Mouse (Mus musculus): ENCODE results near the gene Rapgef2. TPM values are rescaled to one million over a fixed set of nuclear protein-coding genes. Genes with fewer than 3 reads are reported as not detected.

The Rapgef2 gene
- total RNA-seq, 2 experiments from 2014 or later, result 0.38 to 2.1 TPM

GRCm38 (mm10) chr3:79285097-79285675, 1.1 kb downstream of the Rapgef2 start:
- no peak for ATAC-seq (replicated peaks; ENCODE audit: low FRiP score, poor library complexity, severe bottlenecking)

DNA sequence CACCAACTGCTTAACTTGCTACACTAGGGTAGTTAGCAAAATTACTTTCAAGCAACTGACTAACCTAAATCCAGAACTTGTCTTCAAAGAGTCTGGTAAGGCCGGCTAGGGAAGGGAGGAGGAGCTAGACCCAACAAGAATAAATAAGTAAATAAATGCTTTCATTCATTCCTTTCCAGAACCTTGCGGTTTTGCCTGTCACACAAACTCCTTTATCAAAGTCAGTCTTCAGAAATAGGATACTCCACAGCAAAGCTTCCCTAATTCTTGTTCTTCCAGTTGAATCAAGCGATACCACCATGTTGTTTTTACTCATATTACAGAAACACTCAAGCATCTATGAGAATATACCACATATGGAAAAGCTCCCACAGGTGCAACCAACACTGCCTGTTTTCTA, 2.3 kb downstream of the Rapgef2 start:
- no peak for ATAC-seq (replicated peaks; ENCODE audit: low FRiP score, poor library complexity, severe bottlenecking)

GRCm38 (mm10) chr3:79283031-79283430, 3.3 kb downstream of the Rapgef2 start:
- no peak for ATAC-seq (replicated peaks; ENCODE audit: low FRiP score, poor library complexity, severe bottlenecking)

DNA sequence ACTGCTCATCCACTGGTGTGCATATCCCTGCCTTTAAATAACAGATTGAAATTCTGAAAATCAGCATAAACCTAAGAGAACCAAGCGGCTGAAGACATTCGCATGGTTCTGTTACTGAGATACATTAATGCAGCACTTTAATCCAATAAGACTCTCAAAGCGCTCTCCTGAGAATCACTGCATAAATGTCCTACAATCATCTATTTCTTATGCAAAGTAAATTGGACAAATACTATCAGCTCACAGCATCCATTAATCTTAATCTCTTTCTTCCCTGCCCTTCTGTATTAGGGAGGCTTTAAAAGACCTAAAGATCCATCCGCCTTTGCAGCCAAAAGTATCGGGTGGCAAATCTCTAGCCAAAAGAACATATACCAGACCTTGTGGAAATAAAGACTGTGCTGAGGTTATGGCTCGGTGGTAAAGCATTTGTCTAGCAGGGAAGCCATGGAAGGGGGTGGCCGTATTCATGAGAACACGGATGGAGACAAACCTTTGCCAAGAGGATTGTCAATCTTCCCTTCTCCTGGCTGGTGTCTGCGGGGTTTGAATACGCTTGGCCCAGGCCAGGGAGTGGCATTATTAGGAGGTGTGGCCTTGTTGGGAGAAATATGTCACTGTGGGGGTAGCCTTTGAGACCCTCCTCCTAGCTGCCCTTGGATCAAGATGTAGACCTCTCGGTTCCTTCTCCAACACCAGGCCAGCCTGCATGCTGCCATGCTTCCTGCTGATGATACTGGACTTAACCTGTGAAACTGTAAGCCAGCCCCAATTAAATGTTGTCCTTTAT, 10.3 kb downstream of the Rapgef2 start:
- no peak for ATAC-seq (replicated peaks; ENCODE audit: low FRiP score, poor library complexity, severe bottlenecking)

DNA sequence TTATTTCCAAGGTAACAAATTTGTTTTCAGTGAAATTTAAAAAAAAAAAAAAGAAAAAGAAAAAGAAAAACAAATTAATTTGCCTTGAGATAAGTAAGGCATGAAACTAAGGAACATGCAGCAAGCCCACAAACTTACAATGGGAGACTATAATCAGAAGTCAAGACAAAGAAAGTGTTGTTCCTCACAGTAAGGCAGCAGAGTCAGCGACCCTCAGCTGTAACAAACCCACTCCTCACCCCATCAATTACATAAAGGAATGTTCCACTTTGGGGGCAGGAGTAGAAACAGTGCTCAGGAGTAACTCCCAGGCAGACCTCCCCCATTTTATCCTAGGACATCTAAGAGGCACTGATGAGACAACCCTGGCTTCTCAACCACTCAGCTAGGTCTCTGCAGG, 13.0 kb downstream of the Rapgef2 start:
- ATAC-seq (replicated peaks; ENCODE audit: low FRiP score, poor library complexity, severe bottlenecking), result no peak

DNA sequence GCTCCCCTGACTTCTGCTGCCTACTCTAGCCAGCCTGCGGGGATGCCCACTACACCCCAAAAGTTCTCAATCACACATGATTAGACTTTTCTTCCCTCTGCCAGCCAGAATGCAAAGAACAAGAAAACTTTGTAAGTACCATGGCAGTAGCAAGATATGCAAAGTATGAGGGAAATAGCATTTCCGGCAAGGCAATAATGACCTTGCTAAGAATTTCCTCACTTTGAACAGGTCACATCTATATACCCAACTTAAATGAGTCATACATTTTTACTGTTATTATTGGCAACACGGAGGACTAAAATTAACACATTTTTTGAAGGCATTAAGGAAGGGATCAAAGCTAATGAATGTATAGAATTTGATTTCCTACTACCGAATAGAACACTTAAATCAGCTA, 13.4 kb downstream of the Rapgef2 start:
- ATAC-seq (replicated peaks; ENCODE audit: low FRiP score, poor library complexity, severe bottlenecking), result no peak

- ATAC-seq (replicated peaks; ENCODE audit: low FRiP score, poor library complexity, severe bottlenecking), result no peak
Observed at GRCm38 (mm10) chr3:79270980-79271555, 15.2 kb downstream of the Rapgef2 start.

- ATAC-seq (replicated peaks; ENCODE audit: low FRiP score, poor library complexity, severe bottlenecking), result no peak
Observed at GRCm38 (mm10) chr3:79269872-79270271, 16.4 kb downstream of the Rapgef2 start.

DNA sequence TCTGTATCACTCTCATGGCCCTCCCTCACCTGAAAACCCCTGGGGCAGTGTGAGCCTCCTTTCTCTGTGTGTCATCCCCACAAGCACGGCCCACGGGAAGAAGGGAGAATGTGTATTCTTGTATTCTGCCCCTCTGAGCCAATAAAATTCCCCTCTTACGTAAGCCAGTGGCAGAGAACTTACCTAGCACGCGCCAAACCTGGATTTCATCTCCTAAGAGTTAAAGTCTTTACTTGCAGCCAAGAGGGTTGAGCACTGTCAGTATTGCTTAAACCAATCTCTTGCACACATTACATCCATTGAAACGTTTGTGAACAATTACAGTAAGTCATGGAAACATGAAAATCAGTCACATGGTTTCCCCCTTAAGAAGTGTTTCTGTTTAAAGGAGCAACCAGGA, 19.3 kb downstream of the Rapgef2 start:
- no peak for ATAC-seq (replicated peaks; ENCODE audit: low FRiP score, poor library complexity, severe bottlenecking)

- no peak for ATAC-seq (replicated peaks; ENCODE audit: low FRiP score, poor library complexity, severe bottlenecking)
Observed at GRCm38 (mm10) chr3:79261816-79262316, 24.5 kb downstream of the Rapgef2 start.

DNA sequence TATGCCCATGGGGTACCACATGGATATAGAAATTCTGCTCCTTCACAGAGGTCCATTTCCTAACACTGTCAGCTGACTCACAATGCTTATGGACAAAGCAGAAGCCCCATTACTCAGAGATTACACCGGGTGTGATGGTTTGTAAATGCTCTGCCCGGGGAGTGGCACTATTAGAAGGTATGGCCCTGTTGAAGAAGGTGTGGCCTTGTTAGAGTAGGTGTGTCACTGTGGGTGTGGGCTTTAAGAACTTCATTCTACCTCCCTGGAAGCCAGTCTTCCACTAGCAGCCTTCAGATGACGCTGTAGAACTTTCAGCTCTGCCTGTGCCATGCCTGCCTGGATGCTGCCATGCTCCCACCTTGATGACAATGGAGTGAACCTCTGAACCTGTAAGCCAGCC, 32.3 kb downstream of the Rapgef2 start:
- ATAC-seq (replicated peaks; ENCODE audit: low FRiP score, poor library complexity, severe bottlenecking), result no peak

DNA sequence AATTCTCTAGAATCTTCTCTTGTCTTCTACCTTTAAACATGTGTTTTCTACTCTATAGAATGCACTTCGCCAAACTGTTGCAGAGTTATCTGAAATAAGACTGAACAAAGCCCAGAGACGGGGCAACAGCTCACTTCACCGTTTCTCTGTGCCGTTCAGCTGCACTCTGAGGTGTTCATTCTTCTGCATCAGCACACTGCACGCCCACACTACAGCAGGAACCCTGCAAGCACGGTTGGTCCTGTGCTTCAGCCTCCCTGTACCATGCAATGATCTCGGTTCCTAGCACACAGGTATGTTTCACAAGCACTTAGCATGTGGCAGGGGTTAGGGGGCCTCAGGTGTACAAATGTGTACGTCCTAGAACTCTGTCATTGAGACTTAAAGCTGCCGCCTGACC, 32.9 kb downstream of the Rapgef2 start:
- ATAC-seq (replicated peaks; ENCODE audit: low FRiP score, poor library complexity, severe bottlenecking), result no peak

GRCm38 (mm10) chr3:79252921-79253394, 33.4 kb downstream of the Rapgef2 start:
- no peak for ATAC-seq (replicated peaks; ENCODE audit: low FRiP score, poor library complexity, severe bottlenecking)

DNA sequence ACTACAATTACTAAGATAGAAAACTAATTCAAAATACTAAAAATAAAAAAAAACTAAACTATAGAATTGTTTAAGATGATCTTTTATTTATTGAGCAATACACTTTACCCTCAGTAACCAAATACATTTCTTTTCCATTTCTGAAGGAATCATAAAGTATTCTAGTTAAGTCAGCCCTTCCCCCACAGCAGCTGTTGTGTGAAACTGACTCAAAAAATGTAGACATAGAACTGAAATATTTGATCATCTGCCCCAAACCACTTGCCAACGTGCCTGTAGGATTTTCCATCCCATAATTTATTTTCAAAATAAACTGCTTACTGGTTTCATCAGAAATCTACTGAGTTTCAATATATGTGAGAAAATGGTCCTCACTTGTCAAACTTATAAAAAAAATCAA, 36.4 kb downstream of the Rapgef2 start:
- no peak for ATAC-seq (replicated peaks; ENCODE audit: low FRiP score, poor library complexity, severe bottlenecking)

GRCm38 (mm10) chr3:79248659-79249235, 37.6 kb downstream of the Rapgef2 start:
- no peak for ATAC-seq (replicated peaks; ENCODE audit: low FRiP score, poor library complexity, severe bottlenecking)

- no peak for ATAC-seq (replicated peaks; ENCODE audit: low FRiP score, poor library complexity, severe bottlenecking)
Observed at GRCm38 (mm10) chr3:79248208-79248607, 38.1 kb downstream of the Rapgef2 start.

DNA sequence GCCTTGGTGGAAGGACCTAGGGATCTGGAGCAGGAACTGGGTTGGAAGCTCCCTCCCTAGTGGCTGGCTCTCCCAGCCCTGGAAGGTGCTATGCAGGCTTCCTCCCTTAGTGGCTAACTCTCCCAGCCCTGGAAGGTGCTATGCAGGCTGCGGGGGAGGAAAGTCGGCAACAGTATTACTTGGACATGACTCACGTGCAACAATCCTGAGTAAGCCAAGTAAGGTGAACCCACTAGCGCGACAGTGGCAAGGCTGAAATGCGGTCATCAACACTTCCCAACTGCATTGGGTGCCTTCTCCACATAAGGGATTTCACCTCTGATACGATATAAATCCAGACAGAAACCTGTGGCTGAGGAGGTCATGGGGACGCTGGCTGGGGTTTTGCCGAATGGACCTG, 42.0 kb downstream of the Rapgef2 start:
- no peak for ATAC-seq (replicated peaks; ENCODE audit: low FRiP score, poor library complexity, severe bottlenecking)

- ATAC-seq (replicated peaks; ENCODE audit: low FRiP score, poor library complexity, severe bottlenecking), result no peak
Observed at GRCm38 (mm10) chr3:79242922-79243705, 43.2 kb downstream of the Rapgef2 start.

- no peak for ATAC-seq (replicated peaks; ENCODE audit: low FRiP score, poor library complexity, severe bottlenecking)
Observed at GRCm38 (mm10) chr3:79242298-79242697, 44.0 kb downstream of the Rapgef2 start.

GRCm38 (mm10) chr3:79239066-79239462, 47.3 kb downstream of the Rapgef2 start:
- no peak for ATAC-seq (replicated peaks; ENCODE audit: low FRiP score, poor library complexity, severe bottlenecking)

Measured in erythroid progenitor cell, adult 5-6 weeks (primary cell).